Mouse (Mus musculus) ES-E14 (cell line): ENCODE data around the gene Cdx4.

ENCODE experiments used
- HCFC1 ChIP-seq: IDR thresholded peaks from 2 replicates; pipeline ENCODE4 v1.6.1; 2012; ENCODE audit warnings: low read length, inconsistent platforms, borderline replicate concordance; ENCODE audit not compliant: insufficient read depth
- ZC3H11A ChIP-seq: IDR thresholded peaks from 2 replicates; pipeline ENCODE4 v1.6.1; 2012; ENCODE audit warnings: low read depth, mild to moderate bottlenecking, inconsistent platforms, low read length, borderline replicate concordance

DNA sequence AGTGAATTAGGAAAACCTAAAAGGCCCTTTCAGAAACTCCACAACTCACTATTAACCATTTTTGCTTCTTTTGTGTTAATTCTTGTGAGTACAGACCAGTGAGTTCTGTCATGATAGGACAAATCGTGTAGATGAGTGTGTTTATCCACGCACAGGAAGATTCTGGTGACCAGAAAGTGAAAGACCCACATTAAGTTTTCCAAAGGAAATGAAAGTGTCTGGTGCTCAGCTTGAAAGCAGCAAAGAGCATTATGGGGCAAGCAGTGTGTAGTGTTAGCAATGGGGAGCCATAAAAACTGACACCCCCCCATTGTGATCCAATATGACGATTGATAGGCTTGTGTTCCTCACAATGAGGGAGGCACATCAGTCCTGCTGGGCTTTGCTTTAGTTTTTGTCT is 47.5 kb downstream of the Cdx4 start:
- no peak for TF ChIP-seq HCFC1
- no peak for TF ChIP-seq ZC3H11A
